Mouse (Mus musculus): Measurements from ENCODE around the gene Elmod3.
A peak's percentile ranks its signal among the peaks of the same experiment; 100 is the strongest.

The Elmod3 gene

GRCm38 (mm10) chr6:72597956-72598753 is at the start of gene Elmod3, which contains the start of gene Retsat:
TSS of gene Elmod3 (minus strand) at chr6:72598413.
TSS of gene Retsat (plus strand) at chr6:72598475.
- DNase-seq = peak; percentile 70 to 81

DNA sequence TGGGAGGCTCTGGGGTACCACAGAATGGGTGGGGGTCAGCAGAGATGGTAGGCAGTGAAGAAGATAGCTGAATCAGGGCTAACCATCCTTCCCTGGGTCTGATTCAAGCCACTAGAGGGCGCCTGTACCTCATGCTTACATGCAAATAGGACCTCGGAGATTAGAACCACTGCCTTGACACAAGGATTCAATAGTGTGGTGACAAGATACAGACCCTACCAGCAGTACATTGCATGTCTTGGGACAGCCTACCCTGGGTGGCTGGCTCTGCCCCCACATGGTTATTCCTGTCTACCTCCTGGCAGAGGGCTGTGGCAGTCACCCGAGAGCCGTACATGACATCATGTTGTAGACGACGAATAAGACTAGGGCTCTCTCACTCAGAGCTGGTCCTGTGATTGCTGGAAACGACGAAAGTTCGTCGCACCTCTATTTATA is 49.2 kb upstream of the Elmod3 start:
- DNase-seq = peak; percentile 59 to 71

DNA sequence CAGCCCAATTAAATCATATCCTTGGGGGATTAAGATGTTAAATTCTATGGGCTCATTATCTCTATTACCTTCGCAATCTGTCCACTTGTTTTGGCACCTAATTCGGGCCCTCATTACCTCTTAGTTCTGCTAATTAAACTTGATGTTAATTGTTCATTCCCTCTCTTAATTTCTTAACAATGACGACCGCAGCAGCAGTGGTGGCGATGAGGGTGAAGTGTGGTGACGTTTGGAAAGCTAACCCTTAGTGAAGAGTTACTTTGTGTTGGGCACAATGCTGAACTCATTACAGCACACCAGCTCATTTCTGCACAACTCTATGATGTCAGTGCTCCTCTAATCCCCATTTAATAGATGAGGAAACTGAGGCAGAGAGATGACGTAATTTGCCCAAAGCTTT is 47.2 kb upstream of the Elmod3 start:
- DNase-seq = no peak

- no peak for DNase-seq
These were observed 46.4 kb upstream of the Elmod3 start for GRCm38 (mm10) chr6:72644576-72644975.

GRCm38 (mm10) chr6:72641218-72641954 is 43.2 kb upstream of the Elmod3 start:
- no peak for DNase-seq

GRCm38 (mm10) chr6:72636940-72637339 is 38.7 kb upstream of the Elmod3 start:
- no peak for DNase-seq

GRCm38 (mm10) chr6:72635760-72636431 is 37.7 kb upstream of the Elmod3 start:
- DNase-seq = peak in 1 of 2 experiments; percentile 33

DNA sequence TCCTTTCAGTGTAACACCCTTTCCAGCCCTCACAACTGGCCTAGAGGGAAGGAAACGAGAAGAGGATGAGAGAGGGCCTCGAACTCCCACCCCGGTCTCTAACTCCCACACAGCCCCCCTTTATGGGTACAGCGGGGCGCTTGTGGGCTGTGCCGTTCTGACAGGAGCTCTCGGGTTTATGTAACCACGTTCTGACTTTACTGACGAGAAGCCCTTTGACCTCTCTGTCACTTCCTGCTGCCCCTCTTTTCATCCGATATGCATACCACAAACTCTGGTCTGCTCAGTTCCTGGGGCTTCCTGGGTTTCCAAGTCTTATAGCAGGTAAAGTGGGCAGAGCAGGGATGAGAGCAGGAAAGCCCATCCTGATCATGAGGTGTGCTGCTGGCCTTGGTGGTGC is 36.1 kb upstream of the Elmod3 start:
- DNase-seq = no peak

- DNase-seq = no peak
These were observed 33.5 kb upstream of the Elmod3 start for GRCm38 (mm10) chr6:72631700-72632099.

DNA sequence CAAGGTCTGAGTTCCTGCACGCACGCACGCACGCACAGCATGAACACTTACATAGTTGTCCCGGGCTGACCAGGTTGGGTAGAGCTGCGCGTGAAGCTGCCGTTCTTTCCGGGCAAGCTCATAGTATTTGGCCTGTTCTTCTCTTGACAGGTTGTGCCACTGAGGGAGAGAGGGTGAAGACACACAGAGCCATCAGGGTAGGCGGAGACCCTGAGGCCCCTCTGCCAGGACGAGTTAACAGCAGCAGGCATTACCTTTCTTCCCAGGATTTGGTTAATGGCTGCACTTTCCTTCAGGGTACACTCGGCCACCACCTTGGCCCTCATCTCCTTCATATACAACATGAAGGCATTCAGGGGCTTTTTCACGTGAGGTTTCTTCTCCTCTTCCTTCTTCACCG is 32.7 kb upstream of the Elmod3 start:
- no peak for DNase-seq

DNA sequence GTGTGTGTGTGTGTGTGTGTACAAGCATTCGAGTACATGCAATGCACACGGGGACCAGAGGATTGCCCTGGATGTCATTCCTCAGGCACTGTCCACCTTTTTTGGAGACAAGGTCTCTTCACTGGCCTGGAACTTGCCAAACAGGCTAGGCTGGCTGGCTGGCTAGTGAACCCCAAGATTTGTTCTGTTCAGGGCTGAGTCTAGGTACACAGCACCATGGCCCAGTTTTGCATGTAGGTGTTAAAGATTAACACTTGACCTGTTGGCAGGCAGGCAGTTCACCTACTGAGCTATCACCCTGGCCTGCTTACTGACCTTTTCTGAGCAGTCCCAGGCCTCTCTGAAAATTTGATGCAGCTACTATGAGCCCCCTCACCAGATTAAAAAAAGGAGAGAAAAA is 32.2 kb upstream of the Elmod3 start:
- no peak for DNase-seq

DNA sequence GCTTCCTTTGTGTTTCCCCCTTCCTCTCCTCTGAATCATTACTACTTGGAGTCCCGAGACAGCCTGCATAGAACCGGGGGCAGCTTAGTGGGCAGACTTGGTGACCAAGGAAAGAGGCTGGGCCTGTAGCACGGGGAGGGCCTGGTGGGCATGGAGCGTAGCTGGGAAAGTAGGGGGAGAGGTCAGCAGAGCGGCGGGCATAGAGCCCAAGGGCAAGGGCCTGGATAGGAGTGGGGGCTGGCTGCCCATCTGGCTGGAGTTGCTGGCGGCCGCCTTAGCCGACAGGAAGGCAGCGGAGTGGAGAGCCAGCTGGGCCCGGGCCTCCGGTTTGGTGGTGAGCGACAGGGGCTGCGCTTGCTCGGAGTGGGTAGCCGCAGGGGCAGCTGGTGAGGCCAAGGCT is 29.1 kb upstream of the Elmod3 start:
- no peak for DNase-seq

- no peak for DNase-seq
These were observed 28.2 kb upstream of the Elmod3 start for GRCm38 (mm10) chr6:72626391-72626790.

DNA sequence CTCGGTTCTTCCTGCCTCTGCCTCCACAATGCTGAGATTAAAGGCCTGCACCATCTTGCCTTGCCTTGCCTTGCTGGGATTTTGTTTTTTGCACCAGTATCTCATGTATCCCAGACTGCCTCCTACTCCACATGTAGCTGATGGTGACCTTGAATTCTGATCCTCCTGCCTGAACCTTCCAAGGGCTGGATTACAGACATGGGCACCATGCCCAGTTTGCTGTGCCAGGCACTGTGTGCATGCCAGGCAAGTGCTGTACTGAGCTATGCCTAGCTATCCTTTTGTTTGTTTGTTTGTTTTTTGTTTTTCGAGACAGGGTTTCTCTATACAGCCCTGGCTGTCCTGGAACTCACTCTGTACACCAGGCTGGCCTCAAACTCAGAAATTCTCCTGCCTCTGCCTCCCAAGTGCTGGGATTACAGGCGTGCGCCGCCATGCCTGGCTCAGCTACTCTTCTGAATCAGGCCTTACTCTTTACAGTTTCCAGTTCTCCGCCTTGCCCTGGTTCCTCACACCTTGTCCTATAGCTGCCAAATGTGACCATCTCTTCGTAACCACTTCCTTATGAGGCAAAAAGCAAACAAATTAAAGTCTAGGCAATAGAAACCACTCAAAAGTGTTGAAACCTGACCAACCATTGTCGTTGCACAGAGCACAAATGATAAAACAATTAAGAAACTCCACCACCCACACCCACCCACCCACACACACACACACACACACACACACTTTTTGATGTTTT is 25.6 kb upstream of the Elmod3 start:
- no peak for DNase-seq

GRCm38 (mm10) chr6:72622917-72623316 is 24.7 kb upstream of the Elmod3 start:
- DNase-seq = no peak

GRCm38 (mm10) chr6:72620920-72621319 is 22.7 kb upstream of the Elmod3 start:
- no peak for DNase-seq

DNA sequence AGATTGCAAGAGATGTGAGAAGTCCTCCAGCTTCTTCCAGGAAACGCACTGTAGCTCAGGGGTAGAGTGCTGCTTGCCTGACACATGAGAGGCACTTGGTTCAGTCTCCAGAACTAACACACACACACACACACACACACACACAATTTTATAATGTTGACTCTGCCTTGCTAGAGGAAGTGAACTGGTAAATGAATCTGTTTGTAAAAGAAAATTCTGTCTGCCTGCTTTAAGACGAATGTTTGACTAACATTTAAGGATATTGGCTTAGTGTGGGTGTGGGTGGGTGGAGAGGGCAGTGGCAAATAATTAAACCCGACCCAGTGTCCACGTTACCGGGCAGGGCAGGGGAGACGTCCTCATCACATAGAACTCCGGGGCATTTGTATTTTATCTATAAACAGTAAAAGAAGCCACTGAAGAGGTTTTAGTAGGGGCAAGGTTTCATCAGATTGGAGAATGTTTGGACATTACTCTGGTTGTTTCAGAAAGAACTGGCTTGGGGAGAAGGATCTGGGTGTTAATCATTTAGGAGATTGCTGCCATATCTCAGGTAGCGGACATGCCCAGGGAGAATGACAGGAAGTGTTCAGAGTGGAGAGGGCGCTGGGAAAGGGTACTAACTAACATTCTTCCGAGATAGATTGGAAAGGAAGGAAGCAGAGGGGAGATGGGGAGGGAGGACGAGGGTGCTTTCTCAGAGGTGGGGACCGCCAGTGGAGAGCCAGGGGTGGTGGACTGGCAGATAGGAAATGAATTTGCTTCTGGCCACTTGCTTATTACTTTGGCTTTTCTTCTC is 21.7 kb upstream of the Elmod3 start:
- DNase-seq = no peak

GRCm38 (mm10) chr6:72616643-72617288 is 18.6 kb upstream of the Elmod3 start, which contains the start of gene Tgoln1:
TSS of gene Tgoln1 (minus strand) at chr6:72617000.
- peak; percentile 89 to 93 for DNase-seq

DNA sequence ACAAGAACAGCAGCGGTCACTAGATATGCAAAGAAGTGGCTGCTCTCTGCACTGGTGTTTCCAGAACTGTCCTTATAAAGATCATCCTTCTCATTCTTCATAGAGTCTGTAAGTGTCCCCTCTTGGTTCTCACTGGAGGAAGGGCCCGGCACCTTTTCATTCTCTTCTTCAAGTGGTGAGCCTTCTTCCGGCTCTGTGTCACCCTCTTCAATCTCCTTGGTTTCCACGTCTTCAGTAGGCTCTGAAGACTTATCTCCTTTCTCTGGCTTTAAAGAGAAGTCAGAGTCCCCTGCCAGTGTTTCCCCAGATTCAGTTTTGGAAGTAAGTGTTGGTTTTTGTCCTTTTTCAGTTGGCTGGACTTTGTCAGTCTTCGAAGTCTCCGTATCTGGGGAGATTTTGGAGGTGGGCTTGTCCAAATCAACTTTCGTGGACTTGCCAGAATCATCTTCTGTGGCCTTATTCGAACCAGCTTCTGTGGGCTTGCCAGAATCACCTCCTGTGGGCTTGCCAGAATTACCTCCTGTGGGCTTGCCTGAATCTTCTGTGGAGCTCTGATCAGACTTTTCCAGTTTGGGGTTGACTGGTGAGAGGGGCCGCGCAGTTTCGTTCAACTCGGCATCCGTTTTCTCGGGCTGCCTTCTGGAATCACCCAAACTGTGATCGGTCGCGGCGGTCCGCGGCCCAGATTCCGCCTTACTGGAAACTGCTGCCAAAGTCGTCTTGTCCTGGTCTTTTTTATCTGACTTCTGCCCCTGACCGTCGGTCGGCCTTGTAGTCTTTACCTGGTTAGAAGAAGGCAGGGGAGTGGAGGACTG is 17.6 kb upstream of the Elmod3 start:
- DNase-seq = no peak

GRCm38 (mm10) chr6:72615151-72615550 is 16.9 kb upstream of the Elmod3 start:
- DNase-seq = no peak

Measured in cerebellum, postnatal 36 days (tissue).